Mouse (Mus musculus) megakaryocyte-erythroid progenitor cell, adult 5-6 weeks (primary cell): ENCODE data around the gene Nutf2-ps1. TPM values are rescaled to one million over a fixed set of nuclear protein-coding genes. Genes with fewer than 3 reads are reported as not detected.
A peak's percentile ranks its signal among the peaks of the same experiment; 100 is the strongest.
"Not testable (repeated sequence)": the region's sequence is repeated elsewhere in the genome, so short reads cannot be mapped to it uniquely, and the experiment has no call there.

Experiments
- ATAC-seq: replicated peaks from 2 replicates; pipeline ENCODE4 v1.8.0; 2016; ENCODE audit warnings: mild to moderate bottlenecking, inconsistent platforms; ENCODE audit not compliant: severe bottlenecking, poor library complexity, low FRiP score, low TSS enrichment
- total RNA-seq, 2 experiments: library from RNA; stranded (forward) in 1 of 2; stranded (reverse) in 1 of 2; fragments of 200-1000, 215-1000 nt in 1 of 2; fragments of >200 nt in 1 of 2; fragmentation: Nextera tagmentation in 1 of 2; gene quantifications; 2 replicates each; pipeline ENCODE4 v1.2.3; 2014 to 2017

Nutf2-ps1 gene
- 86.8 and 99.0 TPM in 2 replicates for total RNA-seq (2014; fragmentation: Nextera tagmentation)
- 216 and 256 TPM in 2 replicates for total RNA-seq (2017)

DNA sequence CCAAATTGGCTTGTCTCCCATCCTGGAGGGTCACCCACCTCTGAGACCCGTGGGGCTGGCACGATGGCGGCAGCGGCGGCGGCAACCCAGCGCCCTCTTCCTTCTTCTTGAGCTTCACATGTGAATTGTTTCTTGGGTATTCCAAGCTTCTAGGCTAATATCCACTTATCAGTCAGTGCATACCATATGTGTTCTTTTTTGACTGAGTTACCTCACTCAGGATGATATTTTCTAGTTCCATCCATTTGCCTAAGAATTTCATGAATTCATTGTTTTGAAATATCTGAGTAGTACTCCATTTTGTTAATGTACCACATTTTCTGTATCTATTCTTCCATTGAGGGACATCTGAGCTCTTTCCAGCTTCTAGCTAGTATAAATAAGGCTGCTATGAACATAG lies at the start of gene Nutf2-ps1:
Gene Nutf2-ps1, minus strand, starts transcription at position 101 of the 400 bp plus-strand sequence.
- ATAC-seq, result not testable (repeated sequence)

DNA sequence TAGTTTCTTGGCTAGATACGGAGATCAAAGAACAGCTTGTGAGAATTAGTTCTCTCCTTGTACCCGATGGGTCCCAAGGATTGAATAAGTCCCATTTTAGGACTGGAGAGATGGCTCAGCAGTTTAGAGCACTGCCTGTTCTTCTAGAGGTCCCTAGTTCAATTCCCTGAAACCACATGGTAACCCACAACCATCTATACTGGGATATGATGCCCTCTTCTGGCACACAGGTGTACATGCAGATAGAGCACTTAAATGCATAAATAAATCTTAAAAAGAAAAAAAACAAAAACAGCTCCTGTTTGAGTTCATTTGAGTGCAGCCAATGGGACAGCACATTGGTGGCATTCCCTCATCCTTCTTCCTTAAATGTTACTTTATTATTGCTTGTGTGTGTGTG lies 49.2 kb upstream of the Nutf2-ps1 start:
- 0 out of 2 replicates have a peak, but pooled peaks have one; percentile 50 for ATAC-seq

DNA sequence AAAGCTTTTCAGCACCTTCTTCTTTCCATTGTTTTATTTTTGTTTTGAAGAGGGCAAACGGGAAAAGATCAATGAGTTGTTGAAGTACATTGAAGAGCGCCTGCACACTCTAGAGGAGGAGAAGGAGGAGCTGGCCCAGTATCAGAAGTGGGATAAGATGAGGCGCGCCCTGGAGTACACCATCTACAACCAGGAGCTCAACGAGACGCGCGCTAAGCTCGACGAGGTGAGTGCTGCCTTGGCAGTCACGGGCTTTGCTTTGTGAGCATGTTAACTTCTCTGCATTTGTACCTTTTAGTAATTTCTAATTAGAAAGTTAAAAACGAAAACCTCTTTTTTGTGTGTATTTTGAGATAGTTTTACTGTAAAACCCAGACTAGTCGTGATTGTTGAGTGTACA lies 32.8 kb upstream of the Nutf2-ps1 start:
- no peak for ATAC-seq

DNA sequence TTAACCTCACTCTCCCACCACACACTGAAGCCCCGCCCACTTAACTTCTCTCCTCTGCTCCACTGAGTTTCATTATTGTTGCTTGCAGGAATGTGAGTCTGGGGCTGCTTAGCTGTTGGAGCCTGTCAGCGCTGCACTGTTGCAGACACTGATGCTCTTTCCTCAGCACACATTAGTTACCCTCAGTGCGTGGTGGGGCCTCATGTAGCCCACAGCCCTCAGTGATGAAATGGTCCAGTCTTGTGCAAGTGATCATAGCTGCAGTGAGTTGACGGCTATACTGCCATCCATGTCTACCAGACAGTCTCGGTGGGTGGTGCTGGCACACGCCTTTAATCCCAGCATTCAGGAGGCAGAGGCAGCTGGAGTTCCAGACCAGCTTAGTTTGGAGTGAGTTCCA lies 20.1 kb upstream of the Nutf2-ps1 start:
- no peak for ATAC-seq

DNA sequence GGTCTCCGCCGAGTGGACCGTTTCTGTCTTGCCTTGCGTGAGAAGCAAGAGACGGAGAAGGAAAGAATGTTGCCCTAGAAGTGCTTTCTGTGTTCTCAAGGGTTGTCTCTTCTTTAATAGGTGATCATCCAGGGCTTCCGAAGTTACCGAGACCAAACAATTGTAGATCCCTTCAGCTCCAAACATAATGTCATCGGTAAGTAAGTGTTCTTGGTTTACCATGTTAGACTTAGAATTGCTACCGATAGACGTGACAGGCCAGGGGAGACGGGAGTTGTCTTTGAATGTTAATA lies 12.4 kb upstream of the Nutf2-ps1 start:
- no peak for ATAC-seq

DNA sequence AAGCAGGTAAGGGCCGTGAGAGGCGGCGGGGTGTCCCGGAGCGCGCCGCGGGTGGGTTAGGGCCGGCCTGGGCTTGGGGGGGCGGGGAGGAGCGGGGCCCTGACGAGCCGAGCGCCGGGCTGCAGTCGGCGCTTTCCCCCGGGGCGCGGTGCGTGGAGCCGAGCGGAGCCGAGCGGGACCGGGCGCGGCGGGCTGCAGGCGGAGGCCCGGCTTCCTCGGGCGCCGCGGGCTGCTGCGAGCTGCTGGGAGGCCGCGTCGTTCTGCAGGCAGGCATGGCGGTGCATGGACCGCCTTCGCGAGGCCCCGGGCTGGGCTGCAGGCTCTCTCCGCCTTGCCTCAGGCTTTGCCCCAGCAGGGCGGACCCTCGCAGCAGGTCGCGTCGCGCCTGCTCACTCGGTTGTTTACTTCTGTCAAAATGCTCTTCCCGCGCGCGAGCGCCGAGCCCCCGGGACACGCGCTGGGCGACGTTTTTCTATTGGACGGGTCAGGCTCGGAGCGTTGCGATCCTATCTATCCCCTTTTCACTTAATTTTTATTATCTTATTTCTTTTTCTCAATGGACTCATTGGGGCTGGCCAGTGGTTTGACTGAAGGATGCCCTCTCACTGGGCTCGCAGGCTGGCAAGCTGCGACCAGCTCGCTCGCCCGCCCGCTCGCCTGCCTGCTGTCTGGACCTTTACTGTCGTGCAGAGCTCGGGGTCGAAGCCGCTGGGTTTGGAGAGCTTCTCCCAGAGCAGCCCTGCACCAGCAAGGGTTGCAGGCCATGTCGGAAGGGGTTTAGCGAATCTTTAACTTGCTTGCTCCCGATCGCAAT lies 11.9 kb upstream of the Nutf2-ps1 start:
- peak; percentile 66 for ATAC-seq

DNA sequence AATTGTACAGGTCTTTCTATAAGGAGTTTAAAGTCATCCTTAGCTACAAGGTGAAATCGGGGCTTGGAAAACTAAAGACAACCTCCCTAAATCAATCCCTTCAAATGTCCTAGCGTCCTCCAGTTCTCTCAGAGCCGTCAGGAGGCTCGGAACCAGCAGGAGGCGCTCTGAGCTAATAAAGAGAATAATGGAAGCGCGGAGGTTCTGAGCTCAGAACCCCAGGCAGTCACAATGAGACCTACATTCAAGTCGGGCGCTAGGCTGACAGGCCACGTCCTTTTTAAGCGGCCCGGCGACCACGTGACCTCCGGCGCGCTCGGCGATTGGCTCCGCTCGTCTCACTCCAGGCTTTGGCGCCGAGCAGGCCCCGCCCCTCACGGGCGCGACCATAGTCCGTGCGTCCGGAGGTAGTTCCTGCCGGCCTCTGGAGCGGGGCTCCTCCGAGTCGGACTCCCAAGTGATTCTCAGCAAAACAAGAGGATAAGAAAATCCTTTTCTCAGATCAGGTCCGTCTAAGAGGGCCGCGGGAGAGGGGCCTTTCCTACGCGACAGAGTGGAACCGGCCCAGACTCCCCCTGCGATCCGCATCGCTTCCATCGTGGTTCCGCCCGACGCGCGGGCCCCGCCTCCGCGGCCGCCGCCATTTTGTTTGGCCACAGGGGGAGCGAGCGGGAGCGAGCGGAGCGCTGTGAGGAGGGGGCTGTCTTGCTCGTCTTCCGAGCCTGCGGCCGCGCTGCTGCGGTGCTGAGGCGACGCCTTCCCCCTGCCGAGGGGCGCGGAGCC lies 11.1 kb upstream of the Nutf2-ps1 start, which contains the start of gene Smc3:
Gene Smc3, plus strand, starts transcription at position 642 of the 783 bp plus-strand sequence.
- peak; percentile 98 for ATAC-seq

DNA sequence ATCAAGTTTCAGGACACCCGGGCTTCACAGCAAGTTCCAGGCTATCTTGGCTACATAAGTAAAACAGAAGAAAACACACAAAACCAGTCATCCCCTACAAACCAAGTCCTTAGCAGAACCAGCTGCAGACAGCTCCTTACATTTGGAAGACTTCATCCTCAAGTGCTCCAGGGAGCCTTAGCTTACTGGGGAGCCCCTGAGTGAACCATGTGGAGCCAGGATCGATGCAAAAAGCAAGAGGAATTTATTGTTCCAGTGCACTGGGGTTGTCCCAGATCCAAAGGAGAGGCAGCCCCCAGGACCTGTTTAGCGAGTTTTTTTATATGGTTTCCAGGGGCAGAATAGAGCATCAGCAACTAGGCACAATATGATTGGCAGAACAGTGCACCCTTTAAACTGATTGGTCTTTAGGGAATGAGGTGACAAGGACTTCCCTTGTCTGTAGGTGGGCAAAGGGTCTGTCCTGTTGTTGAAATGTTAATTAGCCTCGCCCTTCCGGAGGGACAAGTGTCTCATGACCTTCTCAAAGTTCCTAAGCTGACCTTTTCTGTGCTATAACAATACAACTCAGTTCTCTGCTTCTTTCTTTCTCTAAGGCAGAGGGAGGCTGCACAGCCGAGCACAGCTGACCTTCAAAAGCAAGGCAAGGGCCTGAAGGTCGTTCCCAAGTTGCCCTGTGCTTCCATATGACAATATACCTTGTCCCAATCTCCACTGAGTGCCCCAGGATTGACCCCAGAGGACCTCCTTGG lies 8.0 kb upstream of the Nutf2-ps1 start:
- ATAC-seq, result no peak

DNA sequence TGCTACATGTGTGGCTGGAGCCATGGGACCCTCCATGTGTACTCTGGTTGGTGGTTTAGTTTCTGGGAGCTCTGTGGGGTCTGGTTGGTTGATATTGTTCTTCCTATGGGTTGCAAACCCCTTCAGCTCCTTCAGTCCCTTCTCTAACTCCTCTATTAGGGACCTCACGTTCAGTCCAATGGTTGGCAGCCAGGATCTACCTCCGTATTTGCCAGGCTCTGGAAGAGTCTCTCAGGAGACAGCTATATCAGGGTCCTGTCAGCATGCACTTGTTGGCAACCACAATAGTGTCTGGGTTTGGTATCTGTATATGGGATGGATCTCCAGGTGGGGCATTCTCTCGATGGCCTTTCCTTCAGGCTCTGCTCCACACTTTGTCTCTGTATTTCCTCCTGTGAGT lies 1.2 kb downstream of the Nutf2-ps1 start:
- ATAC-seq, result not testable (repeated sequence)

DNA sequence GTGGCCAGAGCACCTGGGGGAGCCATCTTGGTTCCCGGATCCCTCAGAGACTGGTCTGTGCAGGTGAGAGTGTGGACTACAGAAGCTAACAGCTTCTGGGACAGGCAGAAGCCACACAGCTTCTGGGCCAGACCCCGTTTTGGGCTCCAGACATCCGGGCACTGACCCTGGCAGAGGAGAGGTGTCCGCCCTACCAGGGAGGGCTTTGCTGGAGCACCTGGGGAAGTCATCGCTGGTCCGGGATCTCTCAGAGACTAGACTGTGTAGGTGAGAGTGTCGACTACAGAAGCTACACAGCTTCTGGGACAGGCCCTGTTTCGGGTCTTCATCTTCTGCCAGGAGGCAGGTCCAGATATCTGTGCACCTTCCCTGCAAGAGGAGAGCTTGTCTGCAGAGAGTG lies 8.6 kb downstream of the Nutf2-ps1 start:
- not testable (repeated sequence) for ATAC-seq

DNA sequence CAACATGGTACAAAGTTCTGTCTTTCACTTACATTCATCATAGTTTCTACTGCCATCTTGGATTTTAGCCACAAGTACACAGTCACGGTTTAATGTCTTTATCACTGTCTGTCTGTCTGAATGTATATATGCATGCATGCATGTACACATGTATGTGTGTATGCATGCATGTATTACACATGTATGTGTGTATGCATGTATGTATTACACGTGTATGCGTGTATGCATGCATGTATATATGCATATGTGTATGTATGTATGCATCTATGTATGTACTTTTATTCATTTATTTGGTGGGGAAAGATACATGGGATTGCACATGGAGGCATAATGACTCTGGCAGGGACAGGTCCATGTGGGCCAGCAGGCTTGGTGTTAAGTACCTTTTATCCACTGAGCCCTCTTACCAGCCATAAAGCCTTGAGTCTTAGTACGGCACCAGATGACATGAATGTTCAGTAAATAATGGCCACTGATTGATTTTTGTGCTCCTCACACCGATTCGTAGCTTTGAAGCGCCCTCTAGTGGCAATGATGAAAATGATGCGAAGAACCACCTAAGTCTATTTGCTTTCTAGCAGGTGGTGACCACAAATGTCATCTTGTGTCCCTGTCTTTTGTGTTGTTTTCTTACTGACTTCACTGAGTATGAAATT lies 10.1 kb downstream of the Nutf2-ps1 start:
- ATAC-seq, result peak; percentile 61; the same call in 1 of the 2 replicates

DNA sequence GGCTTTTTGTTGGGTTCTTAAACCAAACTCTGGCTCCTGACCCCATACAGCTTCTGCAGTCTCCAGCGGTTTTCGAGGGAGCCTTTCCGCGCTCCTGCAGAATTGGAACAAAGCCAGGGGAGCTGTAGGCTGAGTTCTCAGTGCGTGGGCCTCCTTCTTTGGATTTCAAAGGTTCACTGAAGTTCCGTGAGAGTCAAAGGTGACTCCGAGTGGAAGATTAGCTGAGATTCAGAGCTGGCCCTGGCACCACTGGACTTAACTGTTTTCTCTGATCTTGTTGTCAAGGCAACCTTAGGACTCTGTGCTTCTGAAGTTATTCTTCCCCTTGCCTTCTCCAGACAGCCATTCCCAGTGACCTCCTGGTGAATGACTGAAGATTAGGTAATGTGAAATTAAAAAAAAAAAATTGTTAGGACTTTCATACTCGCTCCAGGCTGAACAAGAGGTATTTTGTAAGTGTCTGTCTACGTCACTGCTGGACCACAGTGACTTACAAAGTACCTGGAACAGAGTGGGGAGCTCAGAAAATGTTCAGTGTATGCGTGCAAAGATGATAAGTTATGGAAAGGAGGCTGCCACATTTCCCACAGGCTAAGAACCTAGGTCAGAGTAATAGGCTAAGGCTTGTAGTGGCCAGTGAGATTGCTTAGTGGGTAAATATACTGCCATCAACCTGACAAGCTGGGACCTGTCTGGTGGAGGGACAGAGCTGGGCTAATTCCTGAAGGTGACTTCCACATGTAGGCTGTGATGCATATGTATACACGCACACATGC lies 11.7 kb downstream of the Nutf2-ps1 start:
- ATAC-seq, result no peak

DNA sequence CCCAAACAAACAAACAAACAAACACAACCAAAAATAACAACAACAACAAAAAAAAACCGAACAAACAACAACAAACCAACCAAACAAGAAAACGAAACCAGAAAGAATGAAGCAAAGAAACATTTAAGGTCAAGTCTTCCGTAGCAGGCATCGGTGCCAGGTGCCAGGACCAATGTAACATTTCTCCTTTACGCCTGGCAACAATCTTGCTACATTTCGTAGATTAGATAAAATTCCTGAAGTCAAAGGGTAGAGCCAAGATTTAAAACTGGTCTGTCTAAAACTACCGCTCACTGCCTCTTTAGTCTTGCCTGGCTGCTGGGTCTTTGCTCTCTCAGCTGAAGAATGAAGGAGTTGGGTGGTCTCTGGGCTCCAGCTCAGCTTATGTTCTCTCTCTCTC lies 12.8 kb downstream of the Nutf2-ps1 start:
- no peak for ATAC-seq

DNA sequence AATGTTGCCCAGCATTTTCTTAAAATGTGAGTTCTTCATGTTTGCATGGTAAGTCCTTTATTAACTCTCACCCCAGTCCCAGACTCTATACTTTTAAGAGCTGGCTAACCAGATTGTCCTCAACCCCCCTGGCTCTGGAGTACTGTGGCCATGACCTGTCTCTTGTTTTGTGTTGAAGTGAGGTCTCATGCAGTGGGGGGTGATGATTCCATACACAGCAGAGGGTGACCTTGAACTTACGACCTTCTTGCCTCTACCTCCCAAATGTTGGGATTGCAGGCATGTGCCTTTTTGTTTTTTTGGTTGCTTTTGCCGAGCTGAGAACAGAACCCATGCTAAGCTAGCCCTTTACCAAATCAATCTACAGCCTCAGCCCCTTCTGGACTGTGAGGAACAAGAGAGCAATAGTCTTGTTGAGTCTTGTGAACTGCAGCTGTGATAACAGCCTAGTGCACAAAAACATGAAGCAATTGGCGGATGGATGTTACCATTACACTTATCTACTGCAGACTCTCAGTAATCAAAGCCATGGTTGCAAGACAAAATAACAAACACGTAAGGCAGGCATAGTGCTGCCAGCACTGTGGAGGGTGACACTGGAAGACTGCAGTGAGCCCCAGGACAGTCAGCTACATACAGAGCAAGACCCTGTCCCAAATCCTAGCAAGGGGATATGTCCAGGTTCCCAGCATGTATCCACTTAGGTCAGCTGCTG lies 13.4 kb downstream of the Nutf2-ps1 start:
- 0 out of 2 replicates have a peak, but pooled peaks have one; percentile 39 for ATAC-seq

DNA sequence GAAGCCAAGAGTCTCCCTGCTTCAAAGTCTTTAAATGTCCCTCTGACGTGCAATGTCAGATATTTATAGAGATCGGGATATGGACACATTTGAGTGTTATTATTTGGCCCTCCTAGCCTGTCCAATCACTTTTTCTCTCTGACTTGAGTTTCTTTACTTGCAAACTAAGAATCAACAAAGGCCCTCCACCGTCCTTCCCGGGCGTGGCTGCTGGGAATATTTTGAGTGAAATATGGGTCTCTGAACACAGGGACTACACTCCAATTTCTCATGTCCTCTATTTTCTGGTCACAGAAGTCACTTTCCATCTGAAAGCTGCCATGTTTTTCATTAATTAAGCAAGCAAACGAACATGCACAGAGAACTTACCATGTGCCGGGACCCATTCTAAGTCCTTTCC lies 14.3 kb downstream of the Nutf2-ps1 start:
- ATAC-seq, result no peak

DNA sequence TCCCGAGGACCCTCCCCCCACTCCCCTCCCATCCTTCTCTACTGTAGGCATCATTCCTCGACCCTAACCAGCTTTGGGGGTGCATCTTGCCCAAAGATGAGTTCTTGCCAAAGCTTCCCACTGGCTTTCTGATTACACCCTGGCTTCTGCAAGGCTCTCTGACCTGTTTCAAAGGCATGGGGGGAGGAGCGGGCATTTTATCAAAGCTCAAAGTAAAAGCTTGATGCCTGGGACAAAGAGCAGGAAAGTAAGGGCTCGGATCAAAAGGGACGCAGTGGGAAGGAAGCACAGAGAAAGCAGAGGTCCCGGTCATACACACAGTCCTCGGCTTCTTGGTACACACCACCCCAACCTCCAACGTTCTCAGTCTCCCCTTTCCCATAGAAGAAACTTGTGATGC lies 14.7 kb downstream of the Nutf2-ps1 start:
- no peak for ATAC-seq

DNA sequence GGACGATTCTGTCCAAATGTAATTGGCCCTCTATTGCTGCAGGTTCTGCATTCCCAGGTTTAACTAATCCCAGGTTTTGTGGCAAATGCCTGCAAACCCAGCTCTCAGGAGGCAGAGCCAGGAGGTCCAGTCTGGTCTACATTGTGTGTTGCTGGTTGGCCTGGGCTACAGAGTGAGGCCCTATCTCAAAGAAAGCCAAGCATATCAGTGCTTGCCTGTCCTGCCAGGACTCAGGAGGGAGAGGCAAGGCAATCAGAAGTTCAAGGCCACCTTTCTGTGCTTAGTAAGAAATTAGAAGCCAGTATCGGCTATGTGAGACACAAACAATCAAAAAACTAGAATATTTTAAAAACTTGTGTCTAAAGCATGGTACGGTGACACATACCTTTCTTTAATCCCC lies 15.7 kb downstream of the Nutf2-ps1 start:
- no peak for ATAC-seq

DNA sequence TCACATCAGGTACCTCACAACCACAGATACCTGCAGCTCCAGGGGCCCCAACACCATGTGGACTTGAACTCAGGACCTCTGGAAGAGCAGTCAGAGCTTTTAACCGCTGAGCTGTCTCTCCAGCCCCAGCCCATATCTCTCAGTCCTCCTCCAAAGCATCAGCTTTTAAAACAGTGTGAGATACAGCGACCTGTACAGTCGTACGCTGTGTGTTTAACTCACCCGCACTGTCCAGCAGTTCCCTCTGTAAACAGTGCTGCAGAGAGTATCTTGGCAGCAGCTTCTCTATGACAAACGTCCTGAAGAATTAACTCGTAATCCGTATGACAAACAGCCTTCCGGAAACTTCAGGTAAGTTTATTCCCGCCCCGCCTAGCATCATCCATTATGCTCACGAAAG lies 16.3 kb downstream of the Nutf2-ps1 start:
- ATAC-seq, result no peak
